Mouse (Mus musculus) brain, embryonic 14.5 days (tissue): ENCODE data around the gene Ocel1.
A peak's percentile ranks its signal among the peaks of the same experiment; 100 is the strongest.

Experiments
- CTCF ChIP-seq: fragments of 200-500 bp; IDR thresholded peaks from 2 replicates; pipeline ENCODE4 v1.5.1; 2012; ENCODE audit warnings: inconsistent platforms, mild to moderate bottlenecking, moderate library complexity, borderline replicate concordance; ENCODE audit not compliant: insufficient read depth, insufficient read length; ENCODE audit errors: extremely low read depth
- POLR2A ChIP-seq: fragments of 200-500 bp; IDR thresholded peaks from 2 replicates; pipeline ENCODE4 v1.6.1; 2012; ENCODE audit warnings: mild to moderate bottlenecking, inconsistent platforms, borderline replicate concordance; ENCODE audit not compliant: poor library complexity, insufficient read depth, insufficient read length, severe bottlenecking; ENCODE audit errors: extremely low read depth

DNA sequence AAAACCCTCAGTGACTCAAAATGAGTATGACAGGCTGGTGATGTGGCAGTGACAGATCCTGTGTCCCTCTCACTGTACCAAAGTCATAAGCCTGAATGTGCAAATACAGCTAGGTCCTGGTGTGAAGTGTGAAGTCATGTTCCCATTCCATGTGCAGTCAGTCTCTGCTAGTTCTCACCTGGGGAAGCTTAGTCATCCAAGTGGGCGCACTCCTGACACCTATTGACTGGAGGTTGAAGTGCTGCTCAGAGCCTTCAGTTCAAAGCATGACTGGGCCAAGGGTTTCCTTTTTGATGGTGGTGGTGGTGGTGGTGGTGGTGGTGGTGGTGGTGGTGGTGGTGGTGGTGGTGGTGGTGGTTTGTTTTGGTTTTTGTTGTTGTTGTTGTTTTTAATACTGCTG, 46.2 kb upstream of the Ocel1 start:
- TF ChIP-seq CTCF (peak; percentile 30; the same call in 1 of the 2 replicates), POLR2A (no peak)
